Mouse (Mus musculus): ENCODE measurements at regions not wholly inside any gene's neighbourhood (a gene's known extent, or its start where the extent isn't known, plus 50 kb on each side); places are given as distances from the start of the nearest gene placed in this dataset.

GRCm38 (mm10) chr8:126159485-126159884 is 138.9 kb upstream of the Slc35f3 start:
- intact Hi-C loops (cut with DNase I): no loop called here
- no peak for DNase-seq

- DNase-seq: no peak
- intact Hi-C loops (cut with DNase I): no loop called here
These were observed 137.9 kb upstream of the Slc35f3 start for GRCm38 (mm10) chr8:126160356-126160975.

DNA sequence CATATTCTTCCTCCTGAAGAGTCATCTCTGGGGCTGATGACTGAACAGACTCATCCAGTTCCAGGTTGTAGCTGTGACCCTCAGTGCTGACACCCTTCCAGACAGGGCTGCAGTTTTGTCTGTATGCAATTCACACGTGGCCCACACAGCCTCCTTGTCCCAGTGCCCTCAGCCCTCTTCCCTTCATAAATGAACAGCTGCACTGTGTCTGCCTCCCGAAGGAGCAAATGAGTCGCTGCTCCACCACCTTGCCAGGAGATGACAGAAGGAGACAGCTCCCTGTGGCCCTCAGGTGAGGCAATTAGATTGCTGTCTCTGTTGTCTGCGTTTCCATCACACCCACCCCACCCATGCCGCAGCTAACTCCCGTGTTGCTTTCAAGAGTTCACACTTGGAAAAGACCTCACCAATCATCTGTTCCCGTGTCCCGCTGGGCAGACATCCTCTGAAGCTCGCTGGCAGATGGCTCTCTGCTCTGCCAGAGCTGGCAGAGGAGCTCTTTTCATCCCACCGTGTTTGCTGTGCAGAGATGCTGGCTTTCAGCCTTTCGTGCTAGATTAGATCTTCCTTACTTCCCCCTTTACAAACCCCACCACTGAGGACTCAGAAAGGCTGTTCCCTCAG is 135.5 kb upstream of the Slc35f3 start:
- intact Hi-C loops (cut with DNase I): no loop called here
- no peak for DNase-seq

DNA sequence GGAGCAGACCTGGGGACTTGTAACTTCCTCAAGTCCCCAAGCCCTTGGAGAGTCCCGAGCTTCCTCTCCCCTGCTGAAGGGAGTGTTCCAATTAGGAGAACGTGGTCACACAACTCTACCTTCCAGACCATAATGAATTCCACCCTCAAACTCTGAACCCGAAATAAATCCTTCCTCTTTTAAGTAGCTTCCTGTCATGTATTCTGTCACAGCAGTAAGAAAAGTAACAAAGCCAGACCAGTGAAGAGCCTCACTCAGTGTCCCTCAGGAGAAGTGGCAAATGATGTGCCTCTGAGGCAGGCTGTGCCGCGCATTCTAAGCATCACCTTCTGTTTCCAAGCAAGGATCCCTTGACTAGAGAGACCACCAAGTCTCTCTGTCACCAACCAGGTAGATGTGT is 134.4 kb upstream of the Slc35f3 start:
- intact Hi-C loops (cut with DNase I): no loop called here

GRCm38 (mm10) chr8:126165486-126166095 is 132.8 kb upstream of the Slc35f3 start:
- intact Hi-C loops (cut with DNase I): no loop called here
- DNase-seq: no peak

More for the DNA sequence above, 134.4 kb upstream of the Slc35f3 start:
- no peak for DNase-seq

DNA sequence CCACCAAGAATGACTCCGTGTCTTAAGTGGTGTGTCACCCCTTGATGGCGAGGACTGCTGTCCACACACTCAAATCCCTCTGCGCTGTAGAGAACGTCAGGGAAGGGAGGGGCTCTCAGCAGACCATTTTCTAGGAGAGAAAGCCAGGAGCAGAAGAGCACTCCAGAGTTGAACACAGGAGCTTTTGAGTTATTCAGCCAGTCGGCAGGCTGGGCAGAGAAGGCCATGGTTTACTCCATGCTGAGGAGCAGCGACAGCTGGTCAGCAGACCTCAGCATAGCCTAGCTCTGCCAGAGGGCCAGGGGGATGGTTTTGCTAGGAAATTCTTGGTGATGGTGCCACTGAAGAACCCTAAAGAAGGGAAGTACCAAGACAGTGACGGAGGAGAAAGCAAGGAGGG is 132.0 kb upstream of the Slc35f3 start:
- DNase-seq: no peak
- intact Hi-C loops (cut with DNase I): no loop called here

DNA sequence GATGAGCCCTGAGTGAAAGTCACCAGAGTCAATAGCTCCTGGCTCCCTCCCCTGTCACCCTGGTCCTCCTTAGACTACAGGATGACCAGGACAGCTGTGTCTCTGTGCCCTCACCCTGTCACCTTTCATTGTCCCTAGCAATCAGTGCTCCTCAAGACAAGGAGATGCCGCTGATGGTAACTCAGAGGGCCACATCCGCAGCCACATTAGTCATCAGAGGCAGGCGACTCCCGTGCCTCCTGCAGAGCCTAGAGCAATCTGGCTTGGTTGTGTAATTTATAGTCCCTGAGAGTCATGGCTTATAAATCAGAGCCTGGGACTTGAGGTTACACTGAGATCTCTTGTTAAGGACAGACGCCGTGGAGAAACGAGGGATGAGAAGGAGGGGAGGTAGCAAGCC is 123.9 kb upstream of the Slc35f3 start:
- intact Hi-C loops (cut with DNase I): no loop called here
- no peak for DNase-seq

GRCm38 (mm10) chr8:126176305-126176704 is 122.1 kb upstream of the Slc35f3 start:
- DNase-seq: peak; percentile 22 to 26
- intact Hi-C loops (cut with DNase I): no loop called here

DNA sequence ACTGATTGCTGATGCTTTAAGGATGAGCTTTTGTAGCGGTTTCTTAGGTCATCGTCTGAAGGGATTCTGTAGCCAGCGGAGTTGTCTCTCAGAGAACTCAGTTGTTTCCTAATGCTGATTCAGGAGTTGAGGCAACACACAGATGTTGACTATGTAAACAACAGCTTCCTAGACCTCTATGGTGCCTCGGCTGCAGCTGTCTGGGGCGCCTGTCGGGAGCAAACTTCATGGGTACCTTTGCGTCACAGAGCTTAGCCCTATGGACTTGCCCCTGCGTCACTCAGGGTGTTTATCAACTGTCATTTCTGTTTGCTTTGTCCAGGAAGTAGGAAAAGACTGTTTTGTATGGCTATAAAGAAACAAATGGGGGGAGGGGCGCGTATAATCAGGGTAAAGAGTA is 120.5 kb upstream of the Slc35f3 start:
- intact Hi-C loops (cut with DNase I): no loop called here
- no peak for DNase-seq

GRCm38 (mm10) chr8:126188741-126189285 is 109.5 kb upstream of the Slc35f3 start:
- DNase-seq: peak in 1 of 2 experiments; percentile 3
- intact Hi-C loops (cut with DNase I): no loop called here

DNA sequence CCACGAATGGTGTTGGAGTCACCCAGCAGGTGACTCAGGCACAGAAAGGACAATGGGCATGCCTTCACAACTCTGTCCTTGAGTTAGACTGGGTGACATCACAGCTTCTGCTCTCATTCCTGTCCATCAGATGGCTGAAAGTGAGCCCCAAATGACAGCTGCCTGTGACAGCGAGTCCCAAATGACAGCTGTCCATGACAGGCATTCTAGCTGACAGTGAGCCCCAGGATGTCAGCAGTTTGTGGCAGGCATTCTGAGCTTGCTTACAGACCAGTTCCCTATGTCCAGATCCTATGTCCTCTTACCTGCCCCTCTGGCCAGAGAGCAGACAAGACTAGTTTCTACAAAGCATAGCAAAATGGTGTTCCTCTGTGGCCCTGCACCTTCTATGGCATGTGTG is 102.7 kb upstream of the Slc35f3 start:
- intact Hi-C loops (cut with DNase I): no loop called here
- DNase-seq: no peak

GRCm38 (mm10) chr8:126210561-126210960 is 87.8 kb upstream of the Slc35f3 start:
- intact Hi-C loops (cut with DNase I): no loop called here
- DNase-seq: no peak

- intact Hi-C loops (cut with DNase I): no loop called here
- no peak for DNase-seq
These were observed 85.6 kb upstream of the Slc35f3 start for GRCm38 (mm10) chr8:126212802-126213201.

DNA sequence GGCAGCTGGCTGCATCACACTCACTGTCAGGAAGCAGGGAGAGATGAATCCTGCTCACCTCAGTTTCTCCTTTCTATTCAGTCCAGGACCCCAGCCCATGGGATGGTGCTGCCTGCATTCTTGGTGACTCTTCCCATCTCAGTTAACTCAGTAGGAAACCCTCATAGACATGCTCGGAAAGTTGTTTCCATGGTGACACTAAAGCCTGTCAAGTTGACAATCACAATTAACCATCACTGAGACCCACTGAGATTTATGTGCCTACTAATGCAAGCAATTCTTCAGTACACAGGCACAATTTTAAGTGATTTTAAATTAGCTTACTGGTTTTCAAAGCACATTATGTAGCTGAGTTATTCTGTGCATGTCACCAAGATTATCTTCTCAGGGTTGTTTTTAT is 83.8 kb upstream of the Slc35f3 start:
- DNase-seq: no peak
- intact Hi-C loops (cut with DNase I): no loop called here

GRCm38 (mm10) chr8:126216391-126216790 is 82.0 kb upstream of the Slc35f3 start:
- intact Hi-C loops (cut with DNase I): no loop called here
- no peak for DNase-seq

- DNase-seq: no peak
These were observed 76.7 kb upstream of the Slc35f3 start for GRCm38 (mm10) chr8:126221631-126222030.

GRCm38 (mm10) chr8:126231801-126232200 is 66.6 kb upstream of the Slc35f3 start:
- no peak for DNase-seq
- intact Hi-C loops (cut with DNase I): no loop called here

More at GRCm38 (mm10) chr8:126221631-126222030, 76.7 kb upstream of the Slc35f3 start:
- intact Hi-C loops (cut with DNase I): no loop called here

DNA sequence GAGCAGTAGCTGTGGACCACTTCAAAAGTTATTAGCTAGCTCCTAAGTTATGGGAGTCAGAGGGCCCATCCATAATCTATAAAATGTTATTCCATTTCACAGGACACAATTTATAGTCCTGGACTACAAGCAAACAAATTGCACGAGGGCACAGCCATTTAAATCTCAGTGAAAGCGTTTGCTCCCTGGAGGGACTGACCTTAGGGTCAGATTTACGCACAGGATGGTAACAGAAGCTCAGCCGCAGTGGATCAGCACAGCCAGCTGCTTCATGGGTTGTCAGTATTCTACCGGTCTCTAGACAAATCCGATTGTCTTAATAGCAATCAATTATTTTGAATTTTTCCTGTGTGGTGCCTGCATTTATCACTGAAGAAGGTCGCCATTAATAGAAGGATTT is 65.8 kb upstream of the Slc35f3 start:
- DNase-seq: no peak
- intact Hi-C loops (cut with DNase I): no loop called here

GRCm38 (mm10) chr8:126239684-126240083 is 58.7 kb upstream of the Slc35f3 start:
- no peak for DNase-seq
- intact Hi-C loops (cut with DNase I): no loop called here

DNA sequence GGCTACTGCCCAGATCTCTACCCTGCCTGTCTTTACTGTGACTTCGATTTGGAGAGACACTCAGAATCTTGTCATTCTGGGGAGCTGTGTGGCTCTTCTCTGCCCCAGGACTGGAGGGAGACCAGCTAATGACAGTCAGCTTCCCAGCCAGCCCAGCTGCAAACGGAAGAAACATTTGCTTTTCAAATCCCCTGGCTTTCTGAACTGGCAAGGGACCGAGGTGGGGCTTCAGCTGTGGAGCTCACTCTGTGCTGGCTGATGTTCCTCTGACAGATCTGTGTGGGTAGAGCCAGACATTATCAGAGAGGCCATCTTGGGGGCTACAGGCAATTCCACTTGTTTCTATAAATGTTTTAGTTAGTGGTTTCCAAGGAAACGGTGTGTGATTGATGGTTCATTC is 54.0 kb upstream of the Slc35f3 start:
- intact Hi-C loops (cut with DNase I): no loop called here
- DNase-seq: no peak
